Mouse (Mus musculus) megakaryocyte, embryonic 14.5 days (primary cell): ENCODE measurements at regions not wholly inside any gene's neighbourhood (a gene's known extent, or its start where the extent isn't known, plus 50 kb on each side); places are given as distances from the start of the nearest gene placed in this dataset.

Experiments used
- FLI1 ChIP-seq: IDR thresholded peaks from 2 replicates; pipeline ENCODE4 v1.6.1; 2012; ENCODE audit warnings: low read length, inconsistent platforms, mixed read lengths
- GATA1 ChIP-seq: IDR thresholded peaks from 3 replicates; pipeline ENCODE4 v1.6.1; 2012; ENCODE audit warnings: mixed read lengths, low read length, inconsistent platforms, borderline replicate concordance

DNA sequence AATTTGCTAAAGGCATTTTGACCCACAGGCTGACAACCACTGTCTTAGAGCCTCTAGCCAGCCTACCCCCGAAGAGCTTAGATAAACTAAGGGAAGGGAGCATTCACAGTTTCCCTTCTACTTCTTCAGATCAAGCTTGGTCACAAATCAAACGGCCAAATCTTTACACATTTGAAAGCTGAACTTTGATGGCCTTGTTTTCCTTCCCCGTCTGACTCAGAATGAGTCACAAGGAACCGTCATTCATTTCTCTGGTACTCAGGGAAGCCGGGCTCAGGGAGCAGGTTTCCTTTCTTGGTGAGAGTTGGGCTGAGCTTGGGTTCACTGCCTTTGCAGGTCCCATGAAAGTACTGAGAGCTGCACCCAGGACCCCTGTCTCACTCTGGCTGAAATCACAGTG, 418.5 kb upstream of the Gm10131 start:
- TF ChIP-seq GATA1 (no peak), FLI1 (no peak)
